Mouse (Mus musculus) layer of hippocampus, postnatal 10 days (tissue): ENCODE results near the gene Nxpe5. TPM values are rescaled to one million over a fixed set of nuclear protein-coding genes. Genes with fewer than 3 reads are reported as not detected.
"Not testable (repeated sequence)": the region's sequence is repeated elsewhere in the genome, so short reads cannot be mapped to it uniquely, and the experiment has no call there.

ENCODE experiments used
- DNase-seq, 2 experiments: peaks; one replicate each; pipeline ENCODE4 v3.0.0; 2021; ENCODE audit warnings: low spot score in 2 of 2
- long read RNA-seq: library from polyadenylated mRNA; stranded (forward); transcript quantifications from one replicate; pipeline ENCODE4 v2.0.0, GENCODE M21; 2023
- total RNA-seq, 2 experiments: library from RNA; stranded (reverse); gene quantifications; 2 replicates each; pipeline ENCODE4 v1.2.3; 2021

Nxpe5 gene
- under 1 TPM in 1 of 2 experiments, not detected in 1; 0.21 TPM for total RNA-seq
- long read RNA-seq = 0 reads

GRCm38 (mm10) chr5:138225700-138226099 is at the start of gene Nxpe5:
Gene Nxpe5 (plus strand): TSS chr5:138225898.
- DNase-seq = no peak

DNA sequence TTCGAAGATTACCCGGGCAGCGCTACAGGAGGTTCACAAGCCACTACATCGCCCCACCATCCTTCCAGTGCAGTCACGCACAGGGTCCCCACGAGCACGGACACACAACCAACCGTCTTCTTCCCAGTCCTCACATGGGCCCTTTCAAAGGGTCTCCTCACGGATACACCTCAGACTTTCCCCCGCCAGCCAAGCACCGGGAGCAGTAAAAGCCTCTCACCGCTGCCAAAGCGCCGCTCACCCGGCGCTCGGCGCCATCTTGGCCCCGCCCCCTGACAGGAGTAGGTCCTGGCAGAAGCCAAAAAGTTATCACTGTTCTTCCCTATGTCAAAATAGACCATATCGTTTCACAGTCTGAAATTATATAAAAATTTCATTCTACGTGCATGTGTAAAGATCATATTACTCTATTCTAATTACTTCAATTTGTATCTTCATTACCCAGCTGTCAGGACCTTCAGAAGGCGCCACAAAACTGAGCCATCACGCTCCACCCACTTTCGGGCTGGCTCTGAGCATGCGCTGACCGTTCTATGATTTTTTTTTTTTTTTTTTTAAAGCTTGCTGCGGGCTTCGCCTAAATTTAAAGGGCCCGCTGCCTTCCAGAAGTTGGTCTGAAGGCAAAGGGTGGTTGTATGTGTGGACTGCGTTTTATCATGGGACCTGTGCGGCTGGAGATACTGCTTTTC is 38.6 kb upstream of the Nxpe5 start, which contains the start of the genes Taf6 and Cnpy4:
Gene Taf6, minus strand, starts transcription at position 502 of the 689 bp plus-strand sequence.
Gene Cnpy4, plus strand, starts transcription at position 536 of the 689 bp plus-strand sequence.
- peak; percentile 76 to 82 for DNase-seq

- DNase-seq = peak; percentile 58 to 70
Measured at GRCm38 (mm10) chr5:138187661-138188306, 37.9 kb upstream of the Nxpe5 start.

GRCm38 (mm10) chr5:138193771-138194727 is 31.6 kb upstream of the Nxpe5 start, which contains the start of gene Mblac1:
Gene Mblac1 (plus strand): TSS chr5:138194314.
- DNase-seq = peak; percentile 82 to 88

DNA sequence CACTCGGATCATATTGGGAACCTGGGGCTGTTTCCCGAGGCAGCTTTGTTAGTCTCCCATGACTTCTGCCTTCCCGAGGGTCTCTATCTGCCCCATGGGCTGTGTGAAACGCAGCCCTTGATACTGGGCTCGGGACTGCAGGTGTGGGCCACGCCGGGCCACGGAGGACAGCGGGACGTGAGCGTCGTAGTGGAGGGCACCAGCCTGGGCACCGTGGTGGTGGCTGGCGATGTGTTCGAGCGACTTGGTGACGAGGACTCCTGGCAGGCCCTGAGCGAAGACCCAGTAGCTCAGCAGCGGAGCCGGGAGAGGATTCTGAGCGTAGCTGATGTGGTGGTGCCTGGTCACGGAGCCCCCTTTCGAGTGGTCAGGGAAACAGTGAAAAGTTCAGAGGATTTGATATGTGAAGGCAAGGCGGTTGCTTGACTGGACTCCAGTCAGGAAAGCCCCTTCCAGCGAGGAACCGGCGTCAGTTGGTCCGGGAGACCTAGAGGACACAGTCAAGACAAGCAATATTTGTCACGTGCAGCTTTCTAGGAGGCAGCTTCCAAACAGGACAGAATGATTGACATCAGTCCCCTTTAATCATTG is 30.8 kb upstream of the Nxpe5 start:
- DNase-seq = peak; percentile 40 to 60

DNA sequence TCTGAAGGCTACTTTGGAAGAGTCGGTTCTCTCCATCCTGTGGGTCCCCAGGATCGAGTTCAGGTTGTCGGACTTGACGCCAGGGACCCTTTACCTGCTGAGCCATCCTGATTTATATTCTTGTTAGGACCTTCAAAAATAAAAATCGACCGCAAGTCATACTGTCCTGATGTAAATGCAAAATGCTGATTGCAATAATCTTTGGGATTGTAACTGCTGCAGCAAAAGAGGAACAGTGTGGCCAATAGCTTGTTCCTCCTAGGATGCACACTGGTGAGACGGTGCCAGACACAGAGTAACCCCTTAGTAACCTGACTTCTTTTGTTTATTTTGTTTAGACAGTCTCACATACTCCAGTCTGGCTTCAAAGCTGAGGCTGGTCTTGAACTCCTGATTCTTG is 30.2 kb upstream of the Nxpe5 start:
- no peak for DNase-seq

GRCm38 (mm10) chr5:138199576-138199975 is 26.1 kb upstream of the Nxpe5 start:
- no peak for DNase-seq

GRCm38 (mm10) chr5:138202086-138202485 is 23.6 kb upstream of the Nxpe5 start:
- DNase-seq = no peak

- DNase-seq = no peak
Measured at GRCm38 (mm10) chr5:138207253-138207652, 18.4 kb upstream of the Nxpe5 start.

DNA sequence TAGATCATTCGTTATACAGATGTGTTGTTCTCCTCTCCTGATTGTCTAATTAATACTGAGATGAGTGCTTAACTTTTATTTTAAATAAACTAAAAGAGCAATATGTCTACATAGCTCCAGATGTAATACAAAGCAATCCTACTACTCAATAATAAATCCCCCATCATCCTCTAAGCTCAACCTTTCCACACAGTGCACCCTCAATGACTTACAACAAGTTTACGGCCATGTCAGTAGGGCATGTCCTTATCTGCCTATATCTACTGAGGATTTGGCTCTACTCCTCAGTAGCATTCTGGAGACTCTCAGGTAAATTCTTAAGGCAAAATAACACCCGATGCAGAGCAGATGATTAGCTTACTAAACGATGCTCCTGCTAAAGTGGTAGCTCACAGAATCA is 17.8 kb upstream of the Nxpe5 start:
- DNase-seq = no peak

GRCm38 (mm10) chr5:138216632-138217031 is 9.1 kb upstream of the Nxpe5 start:
- not testable (repeated sequence) for DNase-seq

- DNase-seq = no peak
Measured at GRCm38 (mm10) chr5:138219864-138220263, 5.8 kb upstream of the Nxpe5 start.

DNA sequence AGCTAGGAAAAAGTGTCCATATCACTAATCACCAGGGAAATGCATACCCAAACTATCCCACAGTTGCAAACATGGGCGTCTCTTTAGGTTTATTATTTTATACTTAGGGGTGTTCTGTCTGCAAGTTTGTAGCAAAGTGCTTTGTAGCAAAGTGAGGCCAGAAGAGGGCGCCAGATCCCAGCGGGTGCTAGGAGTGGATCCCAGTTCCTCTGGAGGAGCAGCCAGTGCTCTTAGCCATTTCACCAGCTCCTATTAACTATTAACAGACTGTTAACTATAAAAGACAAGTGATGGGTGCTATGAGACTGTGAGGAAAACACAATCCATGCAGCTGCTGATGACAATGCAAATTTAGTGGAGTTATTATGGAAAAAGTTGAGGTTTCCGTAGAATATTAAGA is 3.6 kb upstream of the Nxpe5 start:
- peak; percentile 93 to 95 for DNase-seq

GRCm38 (mm10) chr5:138223287-138223686 is 2.4 kb upstream of the Nxpe5 start:
- no peak for DNase-seq

- no peak for DNase-seq
Measured at GRCm38 (mm10) chr5:138226491-138226890, 793 bp downstream of the Nxpe5 start.

- DNase-seq = no peak
Measured at GRCm38 (mm10) chr5:138227367-138227766, 1.7 kb downstream of the Nxpe5 start.

GRCm38 (mm10) chr5:138228026-138228425 is 2.3 kb downstream of the Nxpe5 start:
- DNase-seq = peak; percentile 26 to 35

DNA sequence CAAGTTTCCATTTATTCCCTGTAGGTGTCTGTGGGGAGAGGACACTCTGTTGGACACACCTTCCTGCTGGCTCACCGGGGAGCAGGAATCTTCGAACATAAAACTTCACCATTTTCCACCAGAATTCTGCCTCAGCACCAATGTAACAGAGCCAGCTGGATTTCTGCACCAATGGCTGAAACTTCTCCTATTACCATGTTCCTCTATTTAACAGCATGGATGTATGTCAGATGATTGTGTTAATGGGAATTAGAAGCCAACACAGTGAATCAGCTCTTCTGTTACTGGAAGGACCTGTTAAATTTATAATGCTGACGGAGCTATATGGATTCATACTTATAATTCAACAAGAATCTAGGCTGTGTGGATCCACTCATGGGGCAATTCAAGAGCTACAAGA is 3.8 kb downstream of the Nxpe5 start:
- no peak for DNase-seq

GRCm38 (mm10) chr5:138233778-138234177 is 8.1 kb downstream of the Nxpe5 start:
- no peak for DNase-seq

DNA sequence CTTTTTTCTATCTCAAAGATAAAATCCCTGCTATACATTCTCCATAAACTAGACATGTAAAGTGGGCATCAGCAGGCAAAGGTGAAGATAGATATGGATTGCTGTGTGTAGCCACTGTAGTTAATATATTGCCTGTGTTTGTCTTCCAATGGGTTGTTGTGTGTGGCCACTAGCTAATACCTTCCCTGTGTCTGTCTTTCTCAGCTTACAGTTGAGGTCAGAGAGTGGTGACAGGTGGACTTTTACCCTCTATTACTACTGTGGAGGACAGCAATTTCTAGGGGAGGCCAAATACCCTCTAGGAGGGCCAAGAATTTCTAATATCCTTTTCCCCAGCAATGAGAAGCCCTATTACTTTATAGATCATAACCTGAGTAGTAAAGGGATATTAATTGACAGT is 8.5 kb downstream of the Nxpe5 start:
- no peak for DNase-seq

DNA sequence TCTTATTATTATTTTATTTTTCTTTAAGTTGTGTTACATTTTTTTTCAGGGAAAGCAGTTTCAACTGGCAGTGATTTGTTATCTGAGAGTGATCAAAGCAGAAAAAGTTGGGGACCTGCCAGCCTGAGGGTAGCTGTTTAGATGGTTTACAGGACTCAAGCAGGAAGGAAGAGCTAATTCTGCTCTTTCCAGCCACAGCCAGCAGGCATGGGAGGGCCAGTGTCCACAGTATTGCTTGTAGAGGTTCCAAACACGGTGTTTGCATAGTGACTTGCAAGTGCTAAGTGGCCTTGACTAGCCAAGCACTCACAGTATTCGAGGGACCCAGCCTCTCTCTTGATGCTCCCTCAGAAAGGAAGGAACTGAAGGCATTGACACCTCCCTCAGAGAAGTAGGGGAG is 15.8 kb downstream of the Nxpe5 start:
- DNase-seq = no peak
